Mouse (Mus musculus): ENCODE results near the gene Lrch1. TPM values are rescaled to one million over a fixed set of nuclear protein-coding genes. Genes with fewer than 3 reads are reported as not detected.

The Lrch1 gene
- polyA plus RNA-seq, 2 experiments from 2014 or later = 30.1 to 30.3 TPM

Other genes with a start within 250 kb of the Lrch1 start
- 100 to 1,000 TPM; 203 to 204 TPM for gene Esd, start 215.6 kb downstream of the Lrch1 start, polyA plus RNA-seq (2017; shearing (Covaris generic))
- gene Rubcnl, start 68.2 kb upstream of the Lrch1 start, polyA plus RNA-seq (2017; shearing (Covaris generic)) = 1 to 10 TPM in 1 of 2 experiments, under 1 TPM in 1; 0.51 to 1.3 TPM
- gene Lrrc63, start 183.0 kb upstream of the Lrch1 start, polyA plus RNA-seq (2017; shearing (Covaris generic)) = not detected
- gene Lcp1, start 183.2 kb upstream of the Lrch1 start, polyA plus RNA-seq (2017; shearing (Covaris generic)) = 1,000 to 10,000 TPM; 1,290 to 1,712 TPM

Data from CD4-positive, CD25-positive, alpha-beta regulatory T cell, adult 4 months (primary cell).